Mouse (Mus musculus) T-helper 17 cell (primary cell): ENCODE data around the gene Kat5.

Experiments used
- in situ Hi-C, 2 experiments: fragments of 300-600 bp; cut with MboI, MseI; formaldehyde crosslinking; loops; 1 replicate in 1 of 2; 2 replicates in 1 of 2; pipeline ENCODE4 v1.15.1; 2025; ENCODE audit warnings: high pct_unique_total_duplicates in 2 of 2

Gene Kat5

DNA sequence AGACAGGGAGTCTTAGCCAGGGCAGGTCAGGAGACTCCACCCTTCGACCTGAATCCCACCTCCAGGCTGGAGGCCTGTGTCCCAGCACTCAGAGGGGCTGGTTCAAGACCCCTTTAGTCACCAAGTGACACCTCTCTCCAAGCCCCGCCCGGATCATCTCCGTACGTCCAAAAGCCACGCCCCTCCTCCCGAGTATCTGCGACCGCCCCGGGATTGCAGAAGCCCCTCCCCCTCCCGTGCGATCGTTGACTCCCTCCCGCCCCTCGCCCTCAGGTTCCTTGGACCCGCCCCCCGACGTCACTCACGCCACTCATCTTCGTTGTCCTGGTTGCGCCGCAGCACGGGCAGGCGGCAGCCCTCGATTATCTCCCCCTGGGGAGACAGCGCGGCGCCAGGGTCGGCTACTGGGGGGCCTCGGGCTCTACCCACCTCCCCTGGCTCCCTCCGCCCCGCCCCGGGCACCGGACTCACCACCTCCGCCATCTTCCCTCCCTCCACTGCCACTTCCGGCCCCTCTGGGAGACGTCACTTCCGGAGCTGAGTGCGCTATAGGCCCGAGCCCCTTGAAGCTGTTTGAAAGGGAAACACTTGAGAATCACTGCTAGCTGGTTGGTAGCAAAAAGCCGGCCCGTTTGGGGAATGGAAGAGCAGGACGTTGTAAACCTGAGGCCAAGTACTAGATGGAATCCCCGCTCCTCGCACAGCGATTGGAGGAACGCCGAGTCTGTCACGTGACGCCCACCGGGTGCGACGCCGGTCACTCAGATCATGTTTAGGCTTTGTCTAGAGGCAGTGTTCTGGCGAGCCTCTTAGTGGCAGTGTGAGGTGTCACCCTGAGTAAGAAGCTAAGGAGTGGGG is at the start of gene Kat5:
Gene Kat5, minus strand, starts transcription at position 691 of the 858 bp plus-strand sequence.
- in situ Hi-C loops: no loop called here

DNA sequence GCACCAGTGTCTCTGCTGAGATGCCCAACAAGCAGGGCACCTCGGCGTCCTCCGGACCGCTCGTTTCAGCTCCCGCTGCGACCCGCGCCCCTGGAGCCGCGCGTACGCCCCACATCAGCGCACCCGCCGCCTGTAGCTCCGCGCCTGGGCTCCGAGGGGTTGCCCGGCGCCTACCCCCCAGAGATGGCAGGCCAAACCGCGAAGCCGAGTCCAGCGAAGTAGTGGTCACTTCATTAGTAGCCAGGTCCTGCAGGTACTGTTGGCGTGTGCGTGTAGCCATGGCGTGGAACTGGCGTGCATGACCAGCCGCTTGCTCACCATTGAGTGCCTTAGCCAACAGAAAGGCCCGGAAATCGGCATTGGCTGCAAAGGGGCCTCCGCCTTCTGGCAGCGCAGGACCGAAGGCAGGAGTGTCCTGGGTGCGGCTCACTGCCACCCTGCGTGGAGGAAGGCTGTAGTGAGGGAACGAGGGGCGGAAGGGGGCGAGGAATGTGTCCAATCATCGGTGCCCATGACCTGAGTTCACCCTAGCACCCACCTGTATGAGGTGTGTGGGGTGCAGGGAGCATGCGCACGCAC is 44.8 kb upstream of the Kat5 start:
- in situ Hi-C loops: no loop called here

DNA sequence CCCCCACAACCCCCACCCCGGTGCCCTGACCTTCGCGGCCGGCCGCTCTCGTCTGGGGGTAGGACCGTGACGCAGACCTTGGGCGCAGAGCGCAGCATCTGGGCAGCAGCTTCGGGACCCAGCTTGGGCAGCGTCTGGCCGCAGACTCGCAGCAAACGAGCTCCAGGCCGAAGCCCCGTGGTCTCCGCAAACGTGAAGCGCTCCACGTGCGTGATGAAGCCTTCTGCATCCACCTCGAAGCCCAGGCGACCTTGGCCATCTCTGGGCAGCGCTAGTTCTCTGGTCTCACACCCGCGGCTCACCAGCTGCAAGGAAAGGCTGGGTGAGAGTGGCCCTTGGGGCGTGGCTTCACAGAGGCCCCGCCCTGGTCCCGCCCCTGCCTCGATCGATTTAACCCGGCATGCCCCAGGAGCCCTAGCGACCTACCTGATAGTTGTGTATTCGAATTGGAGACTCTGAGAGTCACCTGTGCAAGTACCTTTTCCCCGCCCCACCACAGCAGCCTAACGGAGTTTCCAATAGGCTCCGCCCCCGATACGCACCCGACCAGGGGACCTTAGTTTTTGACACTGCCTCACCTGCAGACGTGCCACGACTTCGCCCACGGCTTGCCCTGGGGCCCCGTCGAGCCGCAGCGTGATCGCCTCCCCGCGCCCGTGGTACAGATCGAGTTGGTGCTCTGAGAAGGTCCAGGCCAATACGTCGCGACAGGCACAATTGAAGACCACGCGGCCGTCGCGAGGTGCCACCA is 44.1 kb upstream of the Kat5 start:
- in situ Hi-C loops: no loop called here

DNA sequence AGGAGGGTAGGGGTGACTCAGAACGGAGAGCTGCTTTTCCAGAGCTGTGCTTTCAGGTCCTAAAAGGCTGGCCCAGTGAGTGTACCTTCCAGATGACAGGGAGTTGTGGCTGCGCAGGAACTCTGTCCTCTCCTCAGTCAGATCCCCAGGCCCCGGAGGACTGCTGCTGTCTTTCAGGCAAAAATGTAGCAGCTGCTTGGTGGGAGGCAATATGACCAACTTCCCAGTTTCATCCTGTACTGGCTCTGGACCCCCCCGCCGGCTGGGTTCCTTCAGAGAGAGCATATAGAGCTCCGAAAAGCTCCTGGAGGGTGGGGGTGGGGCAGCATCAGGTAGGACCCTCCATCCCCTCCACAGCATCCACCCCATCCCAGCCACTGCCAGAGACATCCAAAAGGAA is 42.5 kb upstream of the Kat5 start:
- in situ Hi-C loops: no loop called here

DNA sequence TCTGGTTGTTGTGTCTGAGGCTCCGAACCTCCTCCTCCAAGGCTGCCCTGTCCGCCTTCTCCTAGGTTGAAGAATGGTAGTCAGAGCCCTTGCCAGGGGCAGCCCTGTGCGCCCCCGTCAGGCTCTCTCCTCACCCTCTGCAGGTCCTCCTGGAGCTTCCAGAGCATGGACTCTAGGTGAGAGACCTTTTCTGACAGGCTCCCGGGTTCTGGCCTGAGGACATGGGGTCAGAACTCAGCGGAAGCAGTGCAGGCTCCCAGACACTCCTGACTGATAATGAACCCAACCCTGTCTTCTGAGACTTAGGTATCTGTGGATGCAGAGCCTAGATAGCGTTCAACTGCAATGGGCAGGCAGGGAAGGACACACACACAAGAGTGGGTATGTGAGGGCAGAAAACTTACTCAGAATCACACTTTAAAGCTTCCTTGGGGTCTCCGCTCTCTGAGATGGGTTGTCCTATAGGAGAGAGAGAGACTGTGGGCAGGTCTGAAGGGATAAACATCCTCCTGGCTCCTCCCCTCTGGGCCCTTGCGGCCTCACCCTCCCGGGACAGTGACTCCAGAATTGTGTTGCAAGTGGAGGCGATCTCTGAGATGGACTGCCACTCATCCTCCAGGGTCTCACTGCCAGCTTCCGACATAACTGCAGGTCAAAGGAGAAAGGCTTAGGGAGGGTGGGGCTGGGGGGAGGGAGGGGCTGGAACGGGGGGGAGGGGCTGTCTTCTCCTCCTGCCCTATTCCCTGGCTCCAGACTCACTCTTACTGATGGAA is 41.7 kb upstream of the Kat5 start:
- in situ Hi-C loops: no loop called here

DNA sequence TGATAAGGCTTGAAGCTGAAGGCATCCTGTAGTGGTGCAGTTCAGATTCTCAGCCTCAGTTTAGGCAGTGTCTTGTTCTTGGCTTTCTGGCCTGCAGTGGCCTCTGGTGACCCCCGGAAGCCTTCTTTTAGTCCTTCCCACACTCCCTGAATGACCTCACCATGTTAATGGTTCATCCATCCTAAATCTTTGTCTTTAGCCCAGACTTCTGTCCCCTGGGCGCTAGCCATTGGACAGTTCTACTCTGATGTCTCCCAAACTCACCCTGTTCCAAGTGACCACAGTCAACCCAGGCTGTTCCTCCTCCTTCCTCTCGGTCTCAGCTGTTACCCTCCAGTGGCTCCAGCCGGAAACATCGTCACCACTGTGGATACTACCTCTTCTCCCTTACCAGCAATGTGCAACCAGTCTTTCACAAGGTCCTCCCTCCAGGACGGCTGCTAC is 39.3 kb upstream of the Kat5 start:
- in situ Hi-C loops: no loop called here

DNA sequence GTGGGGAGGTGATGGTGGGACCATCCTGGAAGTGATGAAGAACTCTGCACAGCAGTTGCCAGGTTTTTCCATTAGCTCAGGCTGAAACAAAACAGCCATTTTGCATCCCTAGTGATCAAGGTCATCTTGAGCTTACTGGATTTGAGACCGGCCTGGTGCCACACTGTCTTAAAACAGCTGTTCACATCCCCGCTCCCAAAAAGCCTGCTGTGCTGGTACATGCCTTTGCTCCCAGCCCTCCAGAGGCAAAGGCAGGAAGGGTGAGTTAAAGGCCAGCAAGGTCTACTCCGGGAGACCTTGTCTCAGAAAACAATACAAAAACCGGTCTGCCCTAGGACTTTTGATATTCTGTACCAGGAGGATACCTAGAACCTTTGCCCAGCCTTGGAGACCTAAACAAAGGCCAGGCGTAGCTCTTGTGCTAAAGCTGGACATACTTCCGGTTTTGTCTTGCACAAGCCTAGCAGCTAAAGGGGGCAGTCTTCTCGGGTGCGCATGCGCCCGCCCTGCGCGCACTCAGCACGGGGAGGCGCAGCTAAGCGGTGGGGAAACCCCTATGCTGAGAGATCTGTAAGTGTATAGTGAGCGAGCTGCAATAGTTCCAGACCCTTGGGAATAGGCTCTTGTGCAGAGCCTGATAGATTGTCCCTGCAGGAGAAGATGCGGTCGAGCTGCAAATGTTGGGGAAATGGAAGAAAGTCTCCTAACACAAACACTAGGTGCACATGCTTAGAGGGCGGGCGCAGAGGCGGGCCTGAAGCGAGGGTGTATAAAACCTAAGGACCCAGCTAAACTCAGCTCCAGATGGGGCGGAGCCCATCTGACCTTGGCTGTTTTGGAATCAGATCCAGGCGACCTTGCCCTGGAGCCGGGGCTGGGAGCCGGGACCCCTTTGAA is 38.6 kb upstream of the Kat5 start:
- in situ Hi-C loops: no loop called here

DNA sequence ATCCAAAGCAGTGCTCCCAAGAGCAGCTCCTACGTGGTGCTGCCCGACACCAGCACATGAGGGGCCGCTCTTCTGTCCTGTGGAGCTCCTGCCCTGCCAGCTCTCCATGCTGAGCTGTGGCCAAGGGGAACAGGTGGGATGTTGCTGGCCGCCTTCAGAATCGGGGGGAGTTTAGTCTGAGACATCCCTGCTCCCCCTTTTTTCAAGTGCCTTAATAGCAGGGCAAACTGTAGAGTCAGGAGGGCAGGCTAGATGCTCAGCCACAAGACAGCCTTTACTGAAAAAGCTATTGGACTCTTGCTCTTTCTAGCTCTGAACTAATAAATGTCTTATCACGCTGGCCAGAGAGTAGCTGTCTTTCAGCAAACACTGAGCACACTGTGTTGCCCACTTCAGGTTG is 37.8 kb upstream of the Kat5 start:
- in situ Hi-C loops: no loop called here

DNA sequence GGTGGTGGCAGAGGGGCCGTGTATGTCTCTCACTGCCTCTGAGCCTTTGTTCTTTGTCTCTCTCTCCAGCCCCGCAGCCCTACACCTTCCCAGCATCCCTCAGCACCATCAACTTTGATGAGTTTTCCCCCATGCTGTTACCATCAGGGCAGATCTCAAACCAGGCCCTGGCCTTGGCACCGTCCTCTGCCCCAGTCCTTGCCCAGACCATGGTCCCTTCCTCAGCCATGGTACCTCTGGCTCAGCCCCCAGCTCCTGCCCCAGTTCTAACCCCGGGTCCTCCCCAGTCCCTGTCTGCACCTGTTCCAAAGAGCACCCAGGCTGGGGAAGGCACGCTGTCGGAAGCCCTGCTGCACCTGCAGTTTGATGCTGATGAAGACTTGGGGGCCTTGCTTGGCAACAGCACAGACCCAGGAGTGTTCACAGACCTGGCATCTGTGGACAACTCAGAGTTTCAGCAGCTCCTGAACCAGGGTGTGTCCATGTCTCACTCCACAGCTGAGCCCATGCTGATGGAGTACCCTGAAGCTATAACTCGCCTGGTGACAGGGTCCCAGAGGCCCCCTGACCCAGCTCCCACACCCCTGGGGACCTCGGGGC is 36.8 kb upstream of the Kat5 start:
- in situ Hi-C loops: no loop called here

DNA sequence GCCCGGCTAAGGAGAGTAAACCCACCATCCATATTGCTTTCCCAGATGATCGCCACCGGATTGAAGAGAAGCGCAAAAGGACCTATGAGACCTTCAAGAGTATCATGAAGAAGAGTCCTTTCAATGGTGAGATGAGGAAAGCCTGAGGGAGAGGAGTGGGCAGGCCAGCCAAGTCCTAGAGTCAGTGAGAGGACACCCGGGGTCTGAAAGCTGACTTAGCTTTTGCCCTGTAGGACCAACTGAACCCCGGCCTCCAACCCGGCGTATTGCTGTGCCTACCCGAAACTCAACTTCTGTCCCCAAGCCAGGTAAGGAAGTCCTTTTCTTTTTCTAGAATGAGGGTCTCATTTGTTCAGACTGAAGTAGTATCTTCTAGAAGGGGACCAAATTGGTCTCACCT is 35.2 kb upstream of the Kat5 start:
- in situ Hi-C loops: no loop called here

DNA sequence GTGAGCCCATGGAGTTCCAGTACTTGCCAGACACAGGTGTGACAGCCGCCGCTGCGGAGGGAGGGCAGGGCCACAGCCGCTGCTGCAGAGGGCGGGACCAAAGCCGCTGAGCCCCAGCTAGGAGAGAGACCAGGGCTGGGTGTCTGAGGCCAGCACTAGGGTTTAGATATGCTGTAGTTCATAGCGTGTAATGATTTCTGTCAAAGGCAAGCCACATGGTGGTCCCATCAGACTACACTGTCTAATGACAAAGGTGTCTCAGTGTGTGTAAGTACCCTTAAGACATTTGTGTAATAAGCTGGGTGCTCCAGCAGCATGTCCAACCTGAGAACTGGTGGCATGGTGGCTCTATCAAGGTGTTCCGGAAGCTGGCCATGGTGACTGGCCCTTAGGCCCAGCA is 31.6 kb upstream of the Kat5 start:
- in situ Hi-C loops: no loop called here

DNA sequence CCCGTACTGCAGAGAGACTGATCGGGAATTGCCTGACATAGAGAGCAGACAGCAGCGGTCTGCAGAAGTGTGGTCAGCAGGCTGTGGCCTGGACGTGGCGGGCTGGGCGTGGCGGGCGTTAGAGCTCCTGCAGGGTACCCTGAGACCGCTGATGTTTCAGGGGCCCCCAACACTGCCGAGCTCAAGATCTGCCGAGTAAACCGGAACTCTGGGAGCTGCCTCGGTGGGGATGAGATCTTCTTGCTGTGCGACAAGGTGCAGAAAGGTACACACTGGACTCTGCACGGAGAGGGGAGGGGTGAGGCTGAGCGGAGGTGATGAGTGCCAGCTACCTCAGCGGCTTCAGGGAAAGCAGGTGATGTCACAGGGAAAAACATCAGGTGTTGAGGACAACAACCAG is 31.0 kb upstream of the Kat5 start:
- in situ Hi-C loops: no loop called here

DNA sequence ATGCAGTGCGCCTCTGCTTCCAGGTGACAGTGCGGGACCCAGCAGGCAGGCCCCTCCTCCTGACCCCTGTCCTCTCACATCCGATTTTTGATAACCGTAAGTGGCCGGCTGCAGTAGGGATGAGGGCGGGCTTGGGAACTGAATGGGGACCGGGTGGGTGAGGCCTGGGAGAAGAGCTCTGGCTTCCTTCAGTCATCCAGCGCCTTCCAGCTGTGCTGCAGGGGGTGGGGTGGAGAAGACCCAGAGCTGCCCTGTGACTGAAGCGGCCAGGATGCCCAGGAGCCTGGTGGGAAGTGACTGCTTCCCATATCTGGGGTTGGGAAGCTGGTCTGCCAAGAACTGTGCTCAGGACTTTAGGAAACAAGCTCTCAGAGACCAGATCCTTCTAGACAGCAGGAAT is 30.3 kb upstream of the Kat5 start:
- in situ Hi-C loops: no loop called here

DNA sequence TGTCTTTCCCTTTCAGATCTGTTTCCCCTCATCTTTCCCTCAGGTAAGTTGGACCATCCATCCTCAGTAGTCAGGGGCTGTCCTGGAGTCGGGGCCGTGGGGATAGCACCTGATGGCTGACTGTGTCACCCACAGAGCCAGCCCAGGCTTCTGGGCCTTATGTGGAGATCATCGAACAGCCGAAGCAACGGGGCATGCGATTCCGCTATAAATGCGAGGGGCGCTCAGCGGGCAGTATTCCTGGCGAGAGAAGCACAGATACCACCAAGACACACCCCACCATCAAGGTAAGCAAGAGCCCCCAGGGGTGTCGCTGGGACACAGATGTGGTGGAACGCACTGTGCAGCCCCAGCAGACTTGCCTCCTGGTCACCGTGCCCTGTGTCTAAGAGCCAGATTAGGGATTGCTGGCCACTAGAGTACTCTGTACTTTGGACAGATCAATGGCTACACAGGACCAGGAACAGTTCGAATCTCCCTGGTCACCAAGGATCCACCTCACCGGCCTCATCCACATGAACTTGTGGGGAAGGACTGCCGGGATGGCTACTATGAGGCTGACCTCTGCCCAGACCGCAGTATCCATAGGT is 28.5 kb upstream of the Kat5 start:
- in situ Hi-C loops: no loop called here

DNA sequence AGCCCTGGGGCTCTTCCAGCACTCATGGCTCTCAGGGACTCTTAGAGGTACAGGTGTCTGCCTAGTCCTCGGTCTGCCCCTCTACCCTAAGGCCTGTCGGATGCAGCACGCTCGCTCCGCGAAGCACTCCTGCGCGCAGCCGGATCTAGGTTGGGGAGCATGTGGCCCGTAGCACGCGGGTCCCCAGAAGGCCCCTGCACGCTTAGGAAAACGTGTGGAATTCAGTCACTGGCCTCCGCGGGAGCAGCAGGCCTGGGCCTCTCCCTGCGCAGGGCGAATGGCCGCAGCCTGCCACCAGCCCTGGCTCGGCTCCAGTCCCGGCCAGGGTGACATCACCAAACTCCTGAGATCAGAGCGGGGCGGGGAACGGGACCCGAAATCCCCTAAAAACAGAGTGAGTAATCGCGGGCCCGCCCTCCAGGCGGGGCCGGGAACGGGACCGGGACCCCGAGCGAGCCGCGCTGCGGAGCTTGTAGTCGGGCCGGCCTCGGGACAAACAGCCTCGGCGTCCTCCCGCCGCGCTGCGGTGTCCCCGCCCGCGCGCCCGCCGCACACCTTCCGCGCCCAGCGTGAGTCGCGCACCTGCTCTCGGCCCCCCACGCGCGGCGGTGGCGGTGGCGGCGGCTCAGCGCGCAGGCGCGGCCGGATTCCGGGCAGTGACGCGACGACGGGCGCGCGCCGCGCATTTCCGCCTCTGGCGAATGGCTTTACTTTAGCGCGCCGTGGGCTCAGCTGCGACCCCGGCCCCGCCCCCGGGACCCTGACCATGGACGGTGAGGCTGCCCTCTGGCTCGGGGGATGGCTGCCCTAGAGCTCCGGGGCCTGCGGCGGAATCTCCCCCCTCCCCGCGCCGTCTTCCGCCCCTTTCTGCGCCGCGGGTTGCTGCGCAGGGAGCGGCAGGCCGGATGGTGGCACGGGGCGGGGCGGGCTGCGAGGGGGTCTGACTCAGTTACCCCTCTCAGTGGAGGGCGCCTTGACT is 27.3 kb upstream of the Kat5 start, which contains the start of gene Rela:
Gene Rela, plus strand, starts transcription at position 415 of the 979 bp plus-strand sequence.
- in situ Hi-C loops: no loop called here

DNA sequence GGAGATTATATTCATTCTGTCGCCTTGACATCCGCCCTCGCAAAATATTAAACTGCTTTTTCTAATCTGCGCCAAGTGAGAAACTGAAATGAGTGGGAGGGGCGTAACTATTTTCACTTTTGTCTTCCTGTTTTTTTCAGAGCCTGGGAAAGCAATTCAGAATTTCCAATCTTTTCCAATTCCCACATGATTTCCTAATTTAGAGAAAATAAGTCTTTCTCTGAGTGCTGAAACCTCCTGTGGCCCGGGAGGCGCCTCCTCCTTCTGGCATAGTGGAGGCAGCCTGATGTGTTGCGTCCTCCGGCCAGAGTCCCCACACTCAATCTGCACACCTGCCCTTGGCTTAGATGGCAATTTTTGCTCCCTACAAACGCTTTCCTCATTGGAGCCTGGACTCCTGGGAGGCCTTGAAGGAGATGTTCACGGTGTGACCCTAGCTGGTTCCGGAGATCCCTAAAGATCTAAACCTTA is 26.6 kb upstream of the Kat5 start:
- in situ Hi-C loops: no loop called here

DNA sequence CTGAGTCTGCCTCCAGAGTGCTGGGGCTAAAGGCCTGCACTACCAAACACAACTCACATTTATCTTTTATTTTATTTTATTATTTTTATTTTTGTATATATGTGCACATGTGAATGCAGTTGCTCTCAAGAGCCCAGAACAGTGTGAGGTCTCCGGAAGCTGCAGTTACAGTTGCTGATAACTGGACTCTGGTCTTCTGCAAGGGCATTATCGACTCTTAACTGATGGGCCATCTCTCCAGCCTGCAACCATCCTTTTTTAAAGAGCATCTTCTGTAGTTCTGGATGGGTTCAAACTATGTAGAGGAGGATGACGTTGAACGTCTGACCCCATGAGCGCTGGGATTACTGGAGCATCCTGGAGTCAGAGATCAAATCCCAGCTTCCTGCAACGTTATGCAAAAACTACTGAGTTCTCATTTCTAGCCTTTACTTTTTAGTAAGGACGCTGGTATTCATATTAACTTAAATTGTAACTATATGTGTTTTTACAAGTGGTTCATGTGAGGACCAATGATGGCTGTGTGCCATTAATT is 26.1 kb upstream of the Kat5 start:
- in situ Hi-C loops: no loop called here

DNA sequence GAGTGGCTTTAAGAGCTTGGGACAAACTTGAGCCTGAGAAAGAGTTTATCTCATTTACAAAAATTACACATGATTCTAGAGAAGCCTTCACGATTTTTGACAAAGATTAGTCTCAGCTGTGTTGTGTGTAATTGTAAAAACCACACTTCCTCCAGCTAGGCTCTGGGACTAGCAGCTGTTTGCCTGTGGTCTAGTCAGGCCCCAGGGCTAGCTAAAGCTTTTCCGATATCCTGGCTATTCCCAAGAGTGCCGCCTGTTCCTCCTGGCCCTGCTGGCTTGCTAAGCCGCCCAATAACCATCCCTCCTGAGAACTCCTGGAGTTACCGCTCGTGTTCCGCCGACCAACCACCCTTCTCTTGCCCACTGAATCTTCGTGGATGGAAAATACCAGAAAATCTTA is 22.1 kb upstream of the Kat5 start:
- in situ Hi-C loops: no loop called here
